Mouse (Mus musculus) G1E (cell line): ENCODE data around the gene Dph3.

Source experiments
- CTCF ChIP-seq: IDR thresholded peaks from 2 replicates; pipeline ENCODE4 v1.5.1; 2012; ENCODE audit warnings: low read depth, low read length, inconsistent platforms, mixed read lengths
- GATA1 ChIP-seq: IDR thresholded peaks from 2 replicates; pipeline ENCODE4 v1.6.1; 2012; ENCODE audit warnings: borderline replicate concordance, low read length, inconsistent platforms, mixed read lengths

DNA sequence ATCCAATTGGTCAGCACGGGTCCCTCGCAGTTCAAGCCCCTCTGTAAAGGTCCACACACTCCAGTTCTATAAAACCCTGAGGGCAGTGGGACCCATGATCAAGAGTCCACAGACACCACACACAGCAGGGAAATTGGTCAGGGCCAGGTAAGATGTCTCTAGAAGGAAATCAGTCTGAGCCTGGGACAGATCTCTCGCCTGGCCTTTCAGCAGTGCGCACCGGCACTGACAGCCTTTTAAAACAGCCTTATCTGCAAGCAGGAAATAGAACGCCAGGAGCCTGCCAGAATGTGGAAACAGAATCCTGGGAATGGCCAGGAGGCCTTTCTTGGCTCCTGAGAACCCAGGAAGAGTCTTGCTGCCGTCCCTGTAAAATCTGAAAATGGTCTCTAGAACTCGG lies 29.7 kb downstream of the Dph3 start:
- TF ChIP-seq CTCF: no peak
- no peak for TF ChIP-seq GATA1
